Mouse (Mus musculus): ENCODE data around the gene Tagln. TPM values are rescaled to one million over a fixed set of nuclear protein-coding genes. Genes with fewer than 3 reads are reported as not detected.
A peak's percentile ranks its signal among the peaks of the same experiment; 100 is the strongest.

Gene Tagln
- total RNA-seq (2021) (100 to 1,000 TPM in 1 of 2 experiments, 10 to 100 TPM in 1; 80.8 to 268 TPM), polyA plus RNA-seq (2012; rRNA removed) (59.9 and 80.9 TPM in 2 replicates)
- long read RNA-seq, transcript Tagln-201 (5 exons, 1,595 nt), result major isoform, 92 of 111 reads
- long read RNA-seq, partial matches to known transcripts, result 5 of 111 reads
- long read RNA-seq, other reads (novel, unspliced or antisense), result 14 of 111 reads

DNA sequence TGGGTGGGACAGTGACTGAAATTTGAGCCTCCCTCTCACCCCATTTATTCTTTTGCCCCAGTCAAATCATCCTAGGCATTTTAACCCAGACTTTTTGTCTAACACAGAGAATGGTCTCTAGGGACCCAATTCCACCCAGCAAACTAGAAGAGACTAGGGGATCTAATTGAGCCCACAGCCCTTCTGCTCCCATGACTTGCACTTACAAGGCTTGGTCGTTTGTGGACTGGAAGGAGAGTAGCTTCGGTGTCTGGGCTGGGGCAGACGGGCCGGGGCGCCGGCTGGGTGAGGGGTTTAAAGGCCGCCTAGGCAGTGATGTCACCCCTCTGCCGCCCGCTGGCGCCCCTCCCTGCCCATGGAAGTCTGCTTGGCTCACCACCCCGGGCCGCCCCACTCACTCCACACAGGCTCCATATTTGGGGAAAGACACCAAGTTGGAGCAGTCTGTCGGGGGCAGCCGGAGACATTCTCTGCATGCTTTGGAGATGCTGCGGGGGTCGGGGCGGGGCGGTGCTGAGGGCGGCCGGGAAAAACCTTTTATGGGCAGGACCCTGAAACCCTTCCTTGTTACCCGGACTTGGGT is at the start of gene Tagln:
Gene Tagln, minus strand, starts transcription at position 431 of the 583 bp plus-strand sequence.
- DNase-seq, result peak; percentile 42

GRCm38 (mm10) chr9:45985229-45985567 is 49.3 kb upstream of the Tagln start:
- DNase-seq, result peak; percentile 84

DNA sequence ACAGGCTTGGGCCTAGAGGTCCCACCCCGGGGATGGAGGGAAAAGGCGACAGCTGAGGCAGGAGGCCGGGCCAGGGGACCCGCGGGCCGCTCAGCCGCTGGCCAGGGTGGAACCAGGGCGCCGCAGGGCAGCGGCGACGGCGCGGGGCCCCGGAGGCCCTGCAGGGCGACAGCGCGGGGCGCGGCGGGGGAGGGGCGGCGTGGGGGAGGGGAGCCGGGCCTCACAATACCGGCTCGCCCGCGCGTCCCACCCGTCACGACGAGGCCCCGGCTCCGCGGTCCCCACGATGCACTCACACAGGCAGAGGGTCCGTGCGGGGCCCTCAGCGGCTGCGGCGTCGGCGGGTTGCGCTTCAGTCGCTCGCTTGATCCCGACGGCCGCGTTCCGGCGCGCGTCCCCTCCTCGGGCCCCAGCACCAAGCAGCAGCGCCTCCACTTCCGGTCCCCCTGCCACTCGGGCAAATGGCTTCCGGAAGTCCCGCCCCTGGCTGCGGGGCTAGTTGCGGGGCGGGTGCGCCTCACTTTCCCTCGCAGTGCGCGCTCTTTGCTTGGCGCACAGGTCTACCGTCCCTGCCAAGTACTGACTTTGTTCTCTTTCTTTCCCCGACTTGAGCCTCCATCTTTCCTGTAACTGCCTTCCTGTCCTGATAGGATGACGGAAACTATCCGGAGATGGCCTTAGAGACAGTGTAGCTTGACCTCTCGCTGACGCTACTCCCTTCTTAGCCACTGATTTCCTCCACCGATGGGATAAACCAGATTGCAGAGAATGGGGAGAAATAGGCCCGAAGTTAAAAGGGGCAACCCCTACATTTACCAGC is 48.8 kb upstream of the Tagln start:
- peak; percentile 94 for DNase-seq

- peak; percentile 51 for DNase-seq
Observed at GRCm38 (mm10) chr9:45983676-45984408, 48.0 kb upstream of the Tagln start.

DNA sequence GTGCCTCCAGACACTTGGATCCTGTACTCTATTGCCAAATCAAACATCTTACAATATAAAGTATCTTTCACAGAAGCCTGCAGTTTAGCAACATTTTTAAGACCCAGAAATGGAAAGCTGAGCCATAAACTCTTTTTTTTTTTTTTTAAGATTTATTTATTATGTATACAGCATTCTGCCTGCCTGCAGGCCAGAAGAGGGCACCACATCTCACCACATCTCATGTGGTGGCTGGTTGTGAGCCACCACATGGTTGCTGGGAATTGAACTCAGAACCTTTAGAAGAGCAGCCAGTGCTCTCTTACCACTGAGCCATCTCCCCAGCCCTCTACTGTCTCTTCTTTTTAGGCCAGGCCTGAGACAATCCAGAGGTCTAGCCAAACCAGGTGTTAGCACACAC is 45.5 kb upstream of the Tagln start:
- DNase-seq, result no peak

GRCm38 (mm10) chr9:45980611-45981010 is 44.8 kb upstream of the Tagln start:
- DNase-seq, result no peak

- no peak for DNase-seq
Observed at GRCm38 (mm10) chr9:45979778-45980177, 43.9 kb upstream of the Tagln start.

DNA sequence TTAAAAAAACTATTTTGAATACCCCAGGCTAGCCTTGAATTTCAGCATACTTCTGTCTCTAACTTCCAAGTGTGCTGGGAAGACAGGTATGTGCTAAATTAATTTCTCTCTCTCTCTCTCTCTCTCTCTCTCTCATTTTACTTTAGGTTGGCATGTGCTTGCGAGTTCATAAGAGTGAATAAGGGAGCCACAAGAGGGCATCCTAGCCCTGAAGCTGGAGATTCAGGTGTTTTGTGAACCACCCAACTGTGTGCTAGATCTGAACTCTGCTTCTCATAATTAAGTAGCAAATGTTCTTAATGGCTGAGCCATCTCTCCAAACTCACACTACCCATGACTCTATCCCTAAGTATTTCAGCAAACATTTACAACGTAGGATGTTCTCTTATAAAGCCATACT is 41.0 kb upstream of the Tagln start:
- no peak for DNase-seq

GRCm38 (mm10) chr9:45963577-45963976 is 27.7 kb upstream of the Tagln start:
- peak; percentile 59 for DNase-seq

- peak; percentile 64 for DNase-seq
Observed at GRCm38 (mm10) chr9:45961855-45962254, 26.0 kb upstream of the Tagln start.

DNA sequence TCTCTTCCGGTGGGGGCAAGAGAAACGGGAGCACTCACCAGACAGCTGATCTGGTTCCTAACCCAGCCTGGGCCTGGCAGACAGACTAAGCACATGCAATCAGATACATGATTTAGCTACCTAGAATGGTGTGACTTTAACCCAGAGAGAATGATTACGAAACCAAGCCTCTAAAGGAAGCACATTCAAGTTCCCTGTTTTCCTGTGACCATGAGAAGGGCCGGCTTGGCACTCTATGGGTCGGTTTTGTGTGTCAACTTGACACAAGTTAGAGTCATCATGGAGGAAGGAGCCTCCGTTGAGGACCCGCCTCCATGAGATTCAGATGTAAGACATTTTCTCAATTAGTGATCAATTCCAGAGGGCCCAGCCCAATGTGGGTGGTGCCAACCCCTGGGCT is 23.8 kb upstream of the Tagln start:
- DNase-seq, result peak; percentile 53

- DNase-seq, result peak; percentile 49
Observed at GRCm38 (mm10) chr9:45958851-45959250, 23.0 kb upstream of the Tagln start.

- DNase-seq, result peak; percentile 71
Observed at GRCm38 (mm10) chr9:45958023-45958670, 22.3 kb upstream of the Tagln start.

GRCm38 (mm10) chr9:45955107-45955963 is 19.5 kb upstream of the Tagln start, which contains the start of gene Sidt2:
Gene Sidt2, minus strand, starts transcription at chr9:45955258.
- peak; percentile 94 for DNase-seq

DNA sequence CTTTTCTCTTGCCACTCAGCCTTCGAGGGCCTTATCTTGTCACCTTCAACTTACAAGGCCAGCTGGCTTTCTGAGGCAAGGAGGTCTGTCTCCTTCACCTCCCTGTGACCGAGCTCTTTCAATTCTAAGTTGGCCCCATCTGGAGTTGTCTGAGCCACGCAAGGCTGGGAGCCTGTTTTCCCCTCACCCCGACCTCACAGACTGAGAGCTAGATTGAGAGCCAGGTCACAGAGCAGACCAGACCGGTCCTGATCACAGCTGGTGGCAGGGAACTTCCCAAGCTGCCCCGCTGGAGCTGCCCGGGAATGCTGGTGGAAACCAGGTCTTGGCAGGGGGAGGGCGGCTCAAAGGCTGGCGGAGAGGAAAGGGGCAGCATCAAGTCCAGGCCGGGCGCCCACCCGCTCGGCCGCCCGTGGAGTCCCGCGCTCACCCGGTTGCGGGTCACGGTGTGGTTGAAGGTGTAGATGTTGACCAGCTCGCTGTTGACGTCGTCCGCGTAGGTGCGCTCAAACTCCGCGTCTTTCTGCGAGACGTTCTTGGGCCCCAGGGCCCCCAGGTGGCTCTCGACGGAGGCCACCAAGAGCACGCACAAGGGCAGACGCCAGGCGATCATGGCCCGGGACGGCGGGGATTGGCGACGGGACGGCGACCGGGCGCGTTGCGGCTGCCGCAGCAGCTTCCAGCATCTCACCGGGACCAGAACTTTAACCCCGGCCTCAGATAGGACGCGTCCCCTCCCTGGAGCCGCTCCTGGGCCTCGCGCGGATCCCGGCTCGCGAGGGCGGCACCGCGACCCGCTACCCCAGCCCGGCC is 18.6 kb upstream of the Tagln start:
- DNase-seq, result peak; percentile 78

DNA sequence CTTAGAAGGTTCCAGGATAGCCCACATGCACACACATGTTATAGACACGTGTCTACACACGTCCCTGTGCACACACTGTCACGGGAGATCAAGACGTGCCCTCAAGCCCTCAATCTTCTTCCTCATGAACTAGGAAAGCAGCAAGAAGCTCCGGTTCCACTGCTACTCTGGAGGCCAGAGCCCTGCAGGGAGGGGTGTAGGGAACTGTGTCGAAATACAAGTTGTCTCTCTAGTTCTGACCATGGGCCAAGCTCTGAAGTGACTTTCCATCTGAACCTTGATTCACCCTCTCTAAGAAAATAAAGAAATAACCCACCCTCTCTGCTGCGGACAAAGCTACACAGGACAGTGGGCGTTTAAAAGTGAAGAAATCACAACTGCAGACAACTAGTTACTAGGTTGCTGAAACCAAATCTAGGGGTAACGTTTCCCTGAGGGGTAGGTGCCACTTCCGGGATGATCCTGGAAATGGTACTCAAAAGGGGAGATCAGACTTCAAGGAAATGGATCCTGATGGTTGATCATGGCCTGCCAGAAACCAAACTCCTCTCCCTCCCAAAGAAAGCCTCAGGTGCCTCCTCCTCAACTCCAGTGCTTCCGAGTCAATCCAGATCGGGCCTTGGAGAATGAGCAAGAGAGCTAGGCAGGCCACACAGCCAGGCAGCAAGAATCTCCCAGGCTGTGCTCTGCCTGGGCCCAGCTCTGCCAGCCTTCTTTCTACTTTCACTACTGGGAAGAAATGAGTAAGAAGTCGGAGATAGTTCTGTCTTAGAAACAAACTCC is 17.8 kb upstream of the Tagln start:
- DNase-seq, result peak; percentile 69

DNA sequence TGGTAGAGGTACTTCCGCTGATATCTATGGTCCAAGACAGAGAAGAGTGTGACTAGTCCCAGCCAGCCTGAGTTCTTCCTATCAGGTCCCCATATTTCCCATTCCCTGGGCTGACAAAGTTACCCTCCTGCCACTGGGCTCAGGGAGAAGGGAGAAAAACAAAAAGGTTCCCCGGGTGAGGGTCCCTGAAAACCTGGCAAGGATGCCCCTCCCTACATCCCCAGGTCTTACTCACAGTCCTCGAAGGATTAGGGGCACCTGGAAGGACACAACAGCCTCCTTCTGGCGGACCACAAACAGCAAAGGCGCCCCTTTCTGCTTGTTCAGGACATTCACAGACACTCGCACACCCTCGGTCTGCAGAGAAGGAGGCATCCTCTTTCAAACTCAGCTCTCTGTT is 17.0 kb upstream of the Tagln start:
- no peak for DNase-seq

- no peak for DNase-seq
Observed at GRCm38 (mm10) chr9:45952057-45952456, 16.2 kb upstream of the Tagln start.

DNA sequence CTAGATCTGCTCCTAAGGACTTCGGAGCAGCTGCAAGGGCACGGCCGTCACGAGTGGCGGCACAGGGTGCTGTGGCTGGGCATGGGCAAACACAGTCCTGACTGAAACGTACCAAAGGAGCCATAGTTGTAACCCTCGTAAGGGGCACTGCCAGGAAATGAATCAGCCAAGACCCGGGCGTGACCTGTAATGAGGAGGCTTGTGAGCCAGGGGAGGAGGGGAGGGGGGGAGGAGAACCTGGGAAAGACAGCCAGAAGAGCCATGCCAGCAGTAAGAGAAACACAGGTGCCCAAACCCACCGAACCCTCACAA is 11.0 kb upstream of the Tagln start:
- no peak for DNase-seq

Measured in adrenal gland, adult 2 months (tissue).